8 mouse cellular contexts compared by ENCODE assay signal in the genomic region with DNA sequence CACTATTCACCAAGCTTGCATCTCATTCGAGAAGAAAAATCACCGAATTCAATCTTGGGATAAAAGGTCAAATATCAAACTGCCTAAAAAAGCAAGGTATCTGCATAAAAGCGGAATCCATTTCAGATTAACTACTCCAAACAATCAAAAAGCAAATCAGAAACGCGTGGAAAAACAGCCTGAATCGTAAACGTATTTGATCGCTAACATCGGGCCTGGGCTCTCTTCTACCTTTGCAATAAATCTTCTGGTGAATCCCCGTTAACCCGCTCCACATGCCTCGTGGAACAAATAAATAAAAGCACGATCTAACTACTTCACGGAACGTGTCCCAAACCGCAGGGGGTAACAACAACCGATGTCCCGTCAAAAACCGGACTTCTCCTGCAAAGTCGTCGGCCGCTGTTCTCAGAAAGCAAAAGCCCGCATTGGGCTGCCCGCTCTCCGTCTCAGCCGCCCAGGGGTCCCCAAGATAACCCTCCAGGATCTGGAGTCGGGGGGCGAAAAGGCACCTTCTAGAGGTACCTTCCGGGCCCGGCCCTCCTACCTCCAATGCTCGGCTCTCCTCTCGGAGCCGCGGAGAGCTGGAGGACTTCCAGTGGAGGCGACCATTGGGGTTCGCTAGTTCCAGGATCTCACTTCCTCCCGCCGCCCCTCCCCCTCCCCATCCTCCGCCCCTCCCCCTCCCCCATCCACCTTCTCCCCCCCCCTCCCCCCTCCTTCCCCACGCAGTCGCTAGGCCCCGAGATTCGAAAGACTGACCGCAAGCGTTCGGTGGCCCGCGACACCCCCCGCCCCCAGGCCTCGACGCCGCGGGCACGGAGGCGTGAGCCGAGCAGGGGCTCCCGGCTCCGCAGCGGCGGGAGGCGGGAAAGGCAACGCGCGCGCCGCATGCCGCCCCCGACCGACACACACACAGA. TPM values are rescaled to one million over a fixed set of nuclear protein-coding genes. Genes with fewer than 3 reads are reported as not detected.
DNase-seq lines count a peak whose midpoint lies in the region; ATAC-seq lines count a peak whose summit lies in the region.

No protein-coding gene starts in this region.

- no peaks in the 10 kb centered on the region for H3K4me1 ChIP-seq in intestine, embryonic 16.5 days (ENCODE audit: control insufficient read depth, insufficient read depth, low read length)
- H3K4me1 ChIP-seq in limb, embryonic 13.5 days: peaks cover 10% of the 10 kb centered on the region; the same call in 1 of the 2 replicates
- H3K4me1 ChIP-seq in midbrain, embryonic 14.5 days (ENCODE audit: control insufficient read depth, insufficient read depth, low read length): 0 out of 2 replicates have a peak, but pooled peaks cover 3% of the 10 kb centered on the region

- H3K27ac ChIP-seq in intestine, embryonic 16.5 days (ENCODE audit: low read length): peak overlapping the region; percentile 82
- H3K27ac ChIP-seq in limb, embryonic 13.5 days: peak overlapping the region; percentile 93
- H3K27ac ChIP-seq in midbrain, embryonic 14.5 days (replicated peaks; ENCODE audit: low read depth, low read length): peak overlapping the region; percentile 96

- H3K9ac ChIP-seq in intestine, embryonic 16.5 days (ENCODE audit: low read depth, low read length): peak overlapping the region; percentile 89
- peak overlapping the region; percentile 91 for H3K9ac ChIP-seq in limb, embryonic 13.5 days
- peak overlapping the region; percentile 89 for H3K9ac ChIP-seq in midbrain, embryonic 14.5 days (replicated peaks; ENCODE audit: low read length)

- H3K4me2 ChIP-seq in intestine, embryonic 16.5 days (ENCODE audit: low read depth, low read length): peak overlapping the region; percentile 43
- peak overlapping the region; percentile 63 for H3K4me2 ChIP-seq in limb, embryonic 13.5 days (replicated peaks)
- peak overlapping the region; percentile 57 for H3K4me2 ChIP-seq in midbrain, embryonic 14.5 days (ENCODE audit: low read length)

- H3K4me3 ChIP-seq in intestine, embryonic 16.5 days (ENCODE audit: low read length): peak overlapping the region; percentile 69
- peak overlapping the region; percentile 66 for H3K4me3 ChIP-seq in limb, embryonic 13.5 days
- H3K4me3 ChIP-seq in midbrain, embryonic 14.5 days (replicated peaks; ENCODE audit: low read depth, low read length): peak overlapping the region; percentile 57

- no peaks in the 10 kb centered on the region for H3K36me3 ChIP-seq in intestine, embryonic 16.5 days (ENCODE audit: control insufficient read depth, insufficient read depth, low read length)
- no peaks in the 10 kb centered on the region for H3K36me3 ChIP-seq in limb, embryonic 13.5 days
- H3K36me3 ChIP-seq in midbrain, embryonic 14.5 days (ENCODE audit: control insufficient read depth, insufficient read depth, low read length): no peaks in the 10 kb centered on the region
- H3K36me3 ChIP-seq in splenic B cell, adult 2 months (ENCODE audit: control insufficient read depth, insufficient read depth, low read length, poor library complexity, severe bottlenecking): no peaks in the 10 kb centered on the region

- DNase-seq in left cerebral cortex, adult 18-20 months (ENCODE audit: low spot score in 2 of 2): peak; percentile 7 to 23
- DNase-seq in left cerebral cortex, adult 11 months (ENCODE audit: low spot score): no peak
- DNase-seq in cerebellum, postnatal 25 days: peak; percentile 51 to 73
- DNase-seq in gastrocnemius, postnatal 10 days: peak; percentile 46
- DNase-seq in midbrain, embryonic 14.5 days: peak; percentile 69
- peak; percentile 60 for DNase-seq in splenic B cell, adult 2 months (ENCODE audit: low read depth, low spot score)

- H3K27me3 ChIP-seq in intestine, embryonic 16.5 days (replicated peaks; ENCODE audit: control insufficient read depth, insufficient read depth, low read length): no peaks in the 10 kb centered on the region
- no peaks in the 10 kb centered on the region for H3K27me3 ChIP-seq in limb, embryonic 13.5 days
- no peaks in the 10 kb centered on the region for H3K27me3 ChIP-seq in midbrain, embryonic 14.5 days (ENCODE audit: control insufficient read depth, insufficient read depth, low read length)
- no peaks in the 10 kb centered on the region for H3K27me3 ChIP-seq in splenic B cell, adult 2 months (ENCODE audit: control insufficient read depth, insufficient read depth, low read length, poor library complexity, severe bottlenecking)

- ATAC-seq in intestine, embryonic 16.5 days: peak; percentile 67
- peak; percentile 53 for ATAC-seq in limb, embryonic 13.5 days (ENCODE audit: low FRiP score, low read depth)
- peak; percentile 78 for ATAC-seq in midbrain, embryonic 14.5 days (ENCODE audit: low FRiP score, low TSS enrichment)

- H3K9me3 ChIP-seq in intestine, embryonic 16.5 days (ENCODE audit: control insufficient read depth, low read length): no peaks in the 10 kb centered on the region
- no peaks in the 10 kb centered on the region; the same call in 1 of the 2 replicates for H3K9me3 ChIP-seq in limb, embryonic 13.5 days
- no peaks in the 10 kb centered on the region for H3K9me3 ChIP-seq in midbrain, embryonic 14.5 days (ENCODE audit: control insufficient read depth, low read length)

- 18% methylated on average over 48 of the region's 69 CpGs for WGBS in intestine, embryonic 16.5 days
- WGBS in limb, embryonic 13.5 days: 15% methylated on average over 37 of the region's 69 CpGs
- 20% methylated on average over 53 of the region's 69 CpGs for WGBS in midbrain, embryonic 14.5 days

RNA-seq across cellular contexts. Expression of a gene that starts 1.0 kb away (rescaled TPM):
- 100 to 1,000 TPM; 146 to 151 TPM for total RNA-seq in left cerebral cortex, adult 18-20 months (2021)
- 10 to 100 TPM; 52.1 to 72.6 TPM for total RNA-seq in gastrocnemius, postnatal 10 days (2021)
- 88.2 and 111 TPM in 2 replicates for polyA plus RNA-seq in intestine, embryonic 16.5 days (2015; fragmentation: Nextera tagmentation; extraction: Ambion mirVana)
- polyA plus RNA-seq in limb, embryonic 13.5 days (2015; fragmentation: Nextera tagmentation; extraction: Ambion mirVana): 250 TPM in 2 replicates
- polyA plus RNA-seq in midbrain, embryonic 14.5 days (2014; fragmentation: Nextera tagmentation; extraction: Ambion mirVana): 235 and 271 TPM in 2 replicates
